Mouse (Mus musculus) layer of hippocampus, adult 2 months (tissue): Measurements from ENCODE around the gene 1810049J17Rik. TPM values are rescaled to one million over a fixed set of nuclear protein-coding genes. Genes with fewer than 3 reads are reported as not detected.

Experiments
- DNase-seq, 2 experiments: peaks; one replicate each; pipeline ENCODE4 v3.0.0; 2022; ENCODE audit warnings: low spot score in 2 of 2
- H3K27ac ChIP-seq: fragments of 200-600 bp; 2 replicates; pipeline ENCODE4 v1.8.1; 2022
- H3K4me3 ChIP-seq: fragments of 200-600 bp; 2 replicates; pipeline ENCODE4 v1.8.1; 2022; ENCODE audit warnings: mild to moderate bottlenecking
- CTCF ChIP-seq: fragments of 200-600 bp; conservative IDR thresholded peaks from 2 replicates; pipeline ENCODE4 v1.8.1; 2022; ENCODE audit warnings: antibody characterized with exemption, mild to moderate bottlenecking, moderate library complexity
- total RNA-seq, 2 experiments: library from RNA; stranded (reverse); gene quantifications; 2 replicates each; pipeline ENCODE4 v1.2.3; 2021

The 1810049J17Rik gene
- total RNA-seq, 2 experiments from 2014 or later, result 0.95 to 1.2 TPM

DNA sequence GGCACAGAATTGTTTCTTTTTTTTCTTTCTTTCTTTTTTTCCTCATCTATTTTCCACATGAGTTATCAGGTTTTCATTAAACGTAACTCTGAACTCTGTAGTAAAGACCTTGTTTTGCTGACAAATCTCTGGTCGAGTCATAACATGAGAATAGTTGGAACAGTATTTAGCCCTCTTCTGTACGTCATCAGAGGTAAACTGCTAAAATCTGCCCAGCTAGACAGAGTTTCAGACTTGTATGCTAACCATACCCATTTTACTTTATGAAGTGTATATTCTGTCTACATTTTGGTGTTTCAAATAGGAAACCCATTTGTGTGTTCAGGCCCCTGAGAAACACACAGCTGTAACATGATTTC lies 16.1 kb upstream of the 1810049J17Rik start:
- Histone ChIP-seq H3K27ac (no peak overlapping the region), H3K4me3 (no peak overlapping the region)
- no peak for TF ChIP-seq CTCF
- no peak for DNase-seq

DNA sequence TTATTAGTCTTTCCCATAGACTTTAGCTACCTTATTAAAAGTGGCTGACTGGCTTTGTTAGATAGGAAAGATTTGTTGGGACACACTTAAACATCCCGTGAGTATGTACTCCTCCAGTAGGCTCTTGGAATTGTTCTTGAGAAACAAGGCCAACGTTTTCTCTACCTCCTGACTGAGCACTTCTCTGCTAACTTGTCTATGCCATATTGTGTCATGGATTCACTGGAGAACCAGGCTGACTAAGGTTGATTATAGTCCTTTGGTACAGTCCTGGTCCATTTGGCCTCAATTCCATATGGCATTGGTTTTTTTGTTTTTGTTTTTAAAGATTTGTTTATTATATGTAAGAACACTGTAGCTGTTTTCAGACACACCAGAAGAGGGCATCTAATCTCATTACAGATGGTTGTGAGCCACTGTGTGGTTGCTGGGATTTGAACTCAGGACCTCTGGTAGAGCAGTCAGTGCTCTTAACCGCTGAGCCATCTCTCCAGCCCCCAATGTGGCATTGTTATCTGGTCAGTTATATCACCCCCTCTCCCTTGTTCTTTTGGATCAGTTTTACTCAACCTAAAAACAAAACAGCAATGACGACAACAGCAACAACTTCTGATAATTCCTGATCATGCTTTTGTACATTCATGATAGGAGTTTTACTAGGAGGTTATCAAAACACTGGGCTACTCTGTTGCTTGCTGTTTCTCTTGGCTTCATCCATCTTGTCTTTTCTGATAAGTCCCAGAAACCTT lies 15.5 kb upstream of the 1810049J17Rik start:
- 0 out of 2 replicates have a peak, but pooled peaks have one; percentile 6 for TF ChIP-seq CTCF
- DNase-seq, result no peak
- H3K27ac ChIP-seq, result no peak overlapping the region
- no peak overlapping the region for H3K4me3 ChIP-seq

DNA sequence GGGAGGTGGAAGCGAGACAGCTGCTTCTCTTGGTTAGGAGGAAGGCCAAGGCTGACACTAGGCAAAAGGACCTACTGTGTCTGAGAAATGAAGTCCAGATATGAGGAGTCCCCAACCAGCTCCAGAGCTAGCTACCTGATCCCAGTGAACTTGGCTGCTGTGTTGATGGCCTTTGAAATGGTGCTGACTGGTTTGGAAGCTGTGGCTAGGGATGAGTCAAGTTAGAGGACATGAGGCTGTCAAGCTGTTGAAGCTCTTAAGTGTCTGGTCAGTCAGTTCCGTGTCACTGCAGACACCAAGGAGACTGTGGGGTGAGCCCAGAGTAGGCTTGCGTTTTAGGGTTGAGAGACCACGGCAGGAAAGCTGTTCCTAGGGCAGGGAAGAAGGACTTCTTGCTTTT lies 12.7 kb upstream of the 1810049J17Rik start:
- no peak for TF ChIP-seq CTCF
- no peak overlapping the region for H3K4me3 ChIP-seq
- no peak for DNase-seq
- no peak overlapping the region for H3K27ac ChIP-seq

GRCm38 (mm10) chr15:12331300-12331699 lies 9.6 kb upstream of the 1810049J17Rik start:
- TF ChIP-seq CTCF, result no peak
- no peak for DNase-seq
- Histone ChIP-seq H3K27ac (no peak overlapping the region), H3K4me3 (no peak overlapping the region)

DNA sequence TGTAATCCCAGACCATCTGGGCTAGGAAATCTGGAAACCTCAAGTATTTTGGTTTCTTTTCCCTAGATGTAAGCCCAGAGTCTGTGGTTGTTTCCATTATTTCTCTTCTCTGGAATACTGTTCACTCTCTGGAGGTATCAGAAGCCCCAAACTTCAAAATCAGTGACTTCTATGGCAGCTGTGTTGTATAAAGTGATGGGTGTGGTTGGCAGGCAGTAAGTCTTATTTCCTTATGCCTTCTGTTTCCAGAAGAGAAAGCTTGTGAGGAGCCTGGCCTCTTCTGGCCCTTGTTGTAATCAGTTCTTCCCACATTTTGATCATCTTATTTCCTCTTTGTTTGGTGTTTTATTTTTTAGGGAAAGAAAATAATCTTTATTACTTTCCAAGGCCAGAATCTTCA lies 9.2 kb upstream of the 1810049J17Rik start:
- TF ChIP-seq CTCF, result no peak
- Histone ChIP-seq H3K27ac (no peak overlapping the region), H3K4me3 (no peak overlapping the region)
- DNase-seq, result no peak

DNA sequence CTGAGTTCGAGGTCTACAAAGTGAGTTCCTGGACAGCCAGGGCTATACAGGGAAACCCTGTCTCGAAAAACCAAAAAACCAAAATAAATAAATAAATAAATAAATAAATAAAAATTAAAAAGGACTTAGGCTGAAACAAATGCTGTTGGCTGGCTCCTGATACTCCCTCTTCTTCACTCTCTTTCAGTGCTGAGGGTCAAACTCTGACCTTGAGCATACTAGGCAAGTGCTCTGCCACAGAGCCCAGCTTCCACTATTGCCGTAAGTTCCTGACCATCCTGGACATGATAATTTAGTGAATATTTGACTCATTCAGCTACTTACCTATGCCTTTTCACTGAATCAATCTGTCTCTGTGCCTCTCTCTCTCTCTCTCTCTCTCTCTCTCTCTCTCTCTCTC lies 8.7 kb upstream of the 1810049J17Rik start:
- no peak for DNase-seq
- no peak overlapping the region for H3K4me3 ChIP-seq
- H3K27ac ChIP-seq, result no peak overlapping the region
- no peak for TF ChIP-seq CTCF

GRCm38 (mm10) chr15:12324326-12324725 lies 2.6 kb upstream of the 1810049J17Rik start:
- no peak overlapping the region for H3K4me3 ChIP-seq
- TF ChIP-seq CTCF, result no peak
- H3K27ac ChIP-seq, result no peak overlapping the region
- no peak for DNase-seq

DNA sequence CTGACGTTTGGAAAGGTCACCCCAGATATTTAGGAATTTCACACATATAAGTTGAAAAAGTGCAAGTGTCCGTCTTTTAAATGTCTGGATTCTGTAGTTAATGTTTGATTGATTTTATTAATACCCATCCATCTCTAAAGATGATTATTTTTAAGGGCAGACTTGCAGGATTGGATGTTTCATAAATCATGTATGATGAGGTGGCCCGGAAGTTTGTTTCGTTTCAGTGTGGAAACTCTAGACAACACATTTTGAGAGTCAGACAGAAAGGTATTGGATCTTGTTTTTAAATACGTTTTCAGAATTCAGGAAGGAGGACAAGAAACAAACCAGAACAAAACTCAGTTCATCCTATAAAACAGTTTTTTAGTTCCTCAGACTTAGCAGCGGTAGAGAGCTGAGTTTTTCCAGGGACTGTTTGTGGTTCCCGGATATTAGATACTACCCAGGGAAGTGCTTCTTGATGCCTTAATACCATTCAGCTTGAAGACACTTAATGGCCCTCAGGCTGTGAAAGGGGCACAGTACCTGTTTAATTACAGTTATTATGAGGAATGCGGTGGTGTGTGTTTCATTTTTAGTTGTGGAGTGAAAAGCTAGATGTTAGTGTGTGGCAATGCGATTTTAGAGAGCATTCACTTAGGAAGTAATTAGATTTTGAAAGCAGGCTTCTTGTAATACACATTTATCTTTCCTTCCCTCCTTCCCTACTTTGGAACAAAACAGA lies 1.1 kb upstream of the 1810049J17Rik start:
- H3K4me3 ChIP-seq, result peak overlapping the region; percentile 99
- H3K27ac ChIP-seq, result peak overlapping the region; percentile 100
- no peak for TF ChIP-seq CTCF
- no peak for DNase-seq

DNA sequence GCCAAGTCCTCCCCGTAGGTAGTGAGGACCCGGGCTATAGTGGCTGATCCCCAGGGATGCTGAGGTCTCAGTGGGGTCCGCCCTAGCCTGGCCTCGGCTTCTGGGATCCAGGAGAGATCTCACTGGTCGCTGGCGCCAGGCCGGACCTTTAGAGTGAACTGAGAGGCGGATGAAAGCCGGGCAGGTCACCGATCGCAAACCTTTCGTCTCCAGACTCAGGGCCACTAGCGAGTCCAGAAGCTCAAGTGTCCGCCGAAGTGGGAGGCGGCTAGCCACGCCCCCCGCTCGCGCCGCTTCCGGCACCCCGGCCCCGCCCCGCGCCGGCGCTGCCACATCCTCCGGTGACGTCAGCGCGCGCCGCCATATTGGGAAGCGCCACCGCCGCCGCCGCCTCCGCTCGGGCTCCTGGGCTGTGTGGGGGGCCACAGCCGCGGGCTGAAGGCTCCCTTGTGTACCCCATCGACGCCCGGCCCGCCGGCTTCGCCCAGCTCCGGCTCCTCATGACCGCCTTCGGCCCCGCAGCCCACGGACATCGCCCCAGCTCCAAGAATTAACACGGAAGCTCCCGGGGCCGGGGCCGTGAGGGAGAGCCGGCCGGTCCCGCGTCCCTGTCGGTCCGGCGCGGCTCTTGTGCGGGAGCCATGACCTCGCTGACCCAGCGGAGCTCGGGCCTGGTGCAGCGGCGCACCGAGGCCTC lies 460 bp downstream of the 1810049J17Rik start, which contains the start of gene Golph3:
Golph3 (plus strand) TSS at position 360 of the 697 bp plus-strand sequence.
- Histone ChIP-seq H3K27ac (peak within 1 kb of the TSS; percentile 100), H3K4me3 (peak within 1 kb of the TSS; percentile 99)
- TF ChIP-seq CTCF, result no peak
- peak; percentile 92 to 93 for DNase-seq

- no peak for DNase-seq
- no peak for TF ChIP-seq CTCF
- H3K4me3 ChIP-seq, result peak overlapping the region; percentile 99
- peak overlapping the region; percentile 100 for H3K27ac ChIP-seq
These were observed 1.1 kb downstream of the 1810049J17Rik start for GRCm38 (mm10) chr15:12320441-12321090.

GRCm38 (mm10) chr15:12319889-12320288 lies 1.8 kb downstream of the 1810049J17Rik start:
- TF ChIP-seq CTCF, result no peak
- Histone ChIP-seq H3K27ac (no peak overlapping the region), H3K4me3 (no peak overlapping the region)
- no peak for DNase-seq

DNA sequence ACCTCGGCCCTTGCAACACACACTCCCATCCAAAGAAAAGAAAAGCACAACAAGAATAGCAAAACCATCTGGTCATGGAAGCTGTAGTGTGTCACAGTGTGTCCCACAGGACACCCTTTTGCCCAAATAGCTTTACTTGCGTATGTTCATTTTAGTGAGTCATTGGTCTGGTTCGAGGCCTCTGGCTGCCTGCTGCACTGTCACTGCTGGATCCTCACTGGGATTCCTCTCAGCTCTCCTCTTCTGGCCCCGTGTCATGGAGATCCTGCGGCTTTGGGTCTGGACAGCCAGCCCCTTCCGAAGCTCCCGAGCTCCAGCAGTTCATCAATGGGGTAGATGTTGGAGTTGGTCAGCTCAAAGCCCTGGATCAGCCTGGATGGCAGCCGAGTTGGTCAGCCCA lies 3.2 kb downstream of the 1810049J17Rik start:
- TF ChIP-seq CTCF, result no peak
- Histone ChIP-seq H3K4me3 (no peak overlapping the region), H3K27ac (no peak overlapping the region)
- DNase-seq, result no peak

DNA sequence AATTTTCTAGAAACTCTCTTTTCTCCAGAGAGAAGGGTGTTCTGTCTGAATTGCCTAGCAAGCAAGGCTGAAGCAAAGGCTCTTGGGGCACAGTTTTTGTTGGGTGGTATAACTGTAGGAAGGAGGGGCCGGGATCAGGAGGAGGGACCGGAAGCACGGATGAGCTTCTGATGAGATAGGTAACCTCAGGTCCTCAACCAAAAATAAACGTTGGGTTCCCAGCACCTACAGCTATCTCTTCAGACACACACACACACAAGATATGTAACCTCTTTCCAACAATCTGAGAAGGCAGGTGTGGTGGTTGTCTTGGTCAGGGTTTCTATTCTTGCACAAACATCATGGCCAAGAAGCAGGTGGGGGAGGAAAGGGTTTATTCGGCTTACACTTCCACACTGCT lies 4.4 kb downstream of the 1810049J17Rik start:
- no peak for TF ChIP-seq CTCF
- Histone ChIP-seq H3K4me3 (no peak overlapping the region), H3K27ac (no peak overlapping the region)
- no peak for DNase-seq
